Mouse (Mus musculus) left cerebral cortex, adult 2 months (tissue): Measurements from ENCODE around the gene Lbr. TPM values are rescaled to one million over a fixed set of nuclear protein-coding genes. Genes with fewer than 3 reads are reported as not detected.
A peak's percentile ranks its signal among the peaks of the same experiment; 100 is the strongest.

Experiments used
- DNase-seq, 2 experiments: peaks; one replicate each; pipeline ENCODE4 v3.0.0; 2021 to 2022; ENCODE audit warnings: low spot score in 2 of 2, mixed read lengths in 1 of 2; ENCODE audit errors: extremely low spot score in 1 of 2
- H3K27ac ChIP-seq: fragments of 200-600 bp; 2 replicates; pipeline ENCODE4 v1.8.1; 2022
- H3K4me3 ChIP-seq: fragments of 200-600 bp; 2 replicates; pipeline ENCODE4 v1.8.1; 2022
- CTCF ChIP-seq: fragments of 200-600 bp; IDR thresholded peaks from 2 replicates; pipeline ENCODE4 v1.8.1; 2022; ENCODE audit warnings: antibody characterized with exemption, mild to moderate bottlenecking, moderate library complexity
- intact Hi-C: fragments of 180-260 bp; cut with DNase I; formaldehyde crosslinking; loops from one replicate; pipeline ENCODE4 v1.15.1; 2025
- total RNA-seq, 2 experiments: library from RNA; stranded (reverse); gene quantifications; 2 replicates each; pipeline ENCODE4 v1.2.3; 2021

Gene Lbr
- total RNA-seq, 2 experiments from 2014 or later, result 12.6 to 15.9 TPM

DNA sequence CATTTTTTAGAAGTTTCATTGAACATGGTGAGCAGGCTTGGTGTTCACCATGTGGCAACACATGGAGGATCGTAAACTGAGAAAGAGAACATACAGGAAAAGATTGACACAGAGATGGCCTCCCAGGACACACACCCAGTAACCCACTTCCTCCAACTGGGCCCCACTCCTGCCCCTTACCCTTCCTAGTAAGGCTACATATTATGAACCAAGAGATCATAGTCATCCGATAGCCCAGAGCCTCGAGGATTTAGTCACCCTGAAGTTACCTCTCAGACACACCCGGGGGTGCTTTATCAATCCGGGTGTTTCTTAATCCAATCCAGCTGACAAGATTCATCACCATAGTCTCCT lies 23.0 kb upstream of the Lbr start:
- Histone ChIP-seq H3K27ac (no peak overlapping the region), H3K4me3 (no peak overlapping the region)
- TF ChIP-seq CTCF, result no peak
- DNase-seq, result no peak
- intact Hi-C loops, result no loop called here

DNA sequence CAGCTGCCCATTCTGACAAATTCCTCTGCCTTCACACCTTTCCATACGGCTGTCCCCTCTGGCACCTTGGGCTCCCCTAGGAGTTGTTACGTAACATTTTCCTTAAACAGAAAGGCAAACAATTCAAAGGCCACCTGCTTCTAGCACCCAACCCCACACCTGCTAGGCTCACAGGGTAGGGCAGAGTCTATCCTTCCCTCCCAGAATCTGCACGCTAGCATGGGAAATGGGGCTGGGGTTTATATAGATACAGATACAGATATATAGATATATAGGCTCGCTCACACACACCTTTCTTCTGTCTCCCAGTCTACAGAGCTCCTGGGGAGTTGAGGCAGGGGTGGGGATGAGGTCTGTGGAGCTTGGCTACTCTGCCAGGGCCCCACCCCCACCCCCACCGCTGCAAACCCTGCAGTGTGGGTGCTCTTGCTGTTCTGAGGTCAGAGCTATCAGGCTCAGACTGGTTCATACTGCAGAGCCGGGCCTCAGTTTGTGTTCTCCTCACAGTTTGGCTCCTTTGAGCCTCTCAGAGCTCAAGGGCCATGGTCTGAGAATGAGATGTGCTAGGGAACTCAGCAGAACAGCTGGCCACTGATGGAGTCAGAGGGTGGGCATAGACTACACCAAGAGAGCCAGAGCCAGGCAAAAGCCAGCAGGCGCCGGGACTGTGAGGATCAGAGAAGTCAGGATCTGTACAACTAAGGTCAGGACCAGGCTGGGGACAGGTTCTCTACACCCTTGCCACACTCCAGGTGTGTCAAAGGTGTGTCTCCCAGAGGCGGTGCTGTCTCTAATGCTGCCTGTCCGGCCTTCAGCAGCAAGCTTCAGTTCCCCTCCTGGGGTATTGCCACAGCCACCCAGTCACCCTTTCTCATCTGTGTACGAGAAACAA lies 22.4 kb upstream of the Lbr start:
- no peak for DNase-seq
- no peak overlapping the region for H3K4me3 ChIP-seq
- intact Hi-C loops, result no loop called here
- no peak overlapping the region for H3K27ac ChIP-seq
- no peak for TF ChIP-seq CTCF

DNA sequence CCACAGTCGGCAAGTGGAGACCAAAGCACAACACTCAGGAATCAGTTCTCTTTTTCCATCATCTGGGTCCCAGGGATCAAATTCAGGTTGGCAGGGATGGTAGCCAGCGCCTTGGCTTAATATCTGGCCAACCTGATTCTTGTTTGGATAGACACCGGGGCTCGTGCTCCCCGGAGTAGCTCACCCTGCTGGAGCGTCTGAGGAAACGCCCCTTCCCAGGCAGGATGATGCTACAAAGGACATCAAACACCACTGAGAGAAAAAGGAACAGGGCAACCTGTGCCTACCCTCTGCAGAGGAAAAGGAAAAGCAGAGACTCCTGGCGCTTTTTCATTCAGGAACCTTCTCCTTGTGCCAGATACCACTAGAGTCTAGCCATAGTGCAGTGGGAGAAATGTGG lies 20.6 kb upstream of the Lbr start:
- intact Hi-C loops, result no loop called here
- DNase-seq, result no peak
- Histone ChIP-seq H3K27ac (no peak overlapping the region), H3K4me3 (no peak overlapping the region)
- TF ChIP-seq CTCF, result no peak

DNA sequence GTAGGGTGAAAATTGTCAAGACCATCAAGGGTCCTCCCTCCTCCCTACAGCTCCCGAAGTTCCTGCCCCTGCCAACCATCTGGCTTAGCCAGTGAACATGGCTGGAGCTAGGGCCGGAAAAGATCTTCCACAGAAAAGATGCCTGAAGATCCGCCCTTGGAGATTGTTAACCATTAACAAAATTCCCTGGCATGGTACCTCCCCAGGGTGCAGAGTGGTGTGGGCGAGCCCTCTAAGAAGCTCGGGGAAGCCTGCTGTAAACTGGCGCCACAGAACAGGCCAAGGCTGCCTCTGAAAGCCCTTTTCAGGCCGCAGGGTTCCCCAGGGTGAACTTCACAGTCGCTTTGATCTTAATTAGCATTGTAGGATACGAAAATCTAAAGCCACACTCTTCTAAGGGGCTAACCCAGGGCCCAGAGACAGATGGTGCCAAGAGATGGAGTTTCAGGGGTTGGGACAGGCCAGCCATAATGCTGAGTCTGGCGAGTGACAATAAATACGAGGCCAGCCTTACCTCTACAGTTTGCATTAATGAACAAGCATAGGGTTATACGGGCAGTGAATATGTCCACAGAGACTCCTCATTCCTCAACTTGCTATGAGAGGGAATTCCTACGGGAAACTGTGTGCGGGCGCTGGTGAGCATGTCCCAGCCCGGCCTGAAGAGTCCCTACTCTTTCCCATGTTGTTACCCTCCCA lies 20.0 kb upstream of the Lbr start:
- H3K4me3 ChIP-seq, result no peak overlapping the region
- H3K27ac ChIP-seq, result no peak overlapping the region
- DNase-seq, result no peak
- intact Hi-C loops, result no loop called here
- no peak for TF ChIP-seq CTCF

DNA sequence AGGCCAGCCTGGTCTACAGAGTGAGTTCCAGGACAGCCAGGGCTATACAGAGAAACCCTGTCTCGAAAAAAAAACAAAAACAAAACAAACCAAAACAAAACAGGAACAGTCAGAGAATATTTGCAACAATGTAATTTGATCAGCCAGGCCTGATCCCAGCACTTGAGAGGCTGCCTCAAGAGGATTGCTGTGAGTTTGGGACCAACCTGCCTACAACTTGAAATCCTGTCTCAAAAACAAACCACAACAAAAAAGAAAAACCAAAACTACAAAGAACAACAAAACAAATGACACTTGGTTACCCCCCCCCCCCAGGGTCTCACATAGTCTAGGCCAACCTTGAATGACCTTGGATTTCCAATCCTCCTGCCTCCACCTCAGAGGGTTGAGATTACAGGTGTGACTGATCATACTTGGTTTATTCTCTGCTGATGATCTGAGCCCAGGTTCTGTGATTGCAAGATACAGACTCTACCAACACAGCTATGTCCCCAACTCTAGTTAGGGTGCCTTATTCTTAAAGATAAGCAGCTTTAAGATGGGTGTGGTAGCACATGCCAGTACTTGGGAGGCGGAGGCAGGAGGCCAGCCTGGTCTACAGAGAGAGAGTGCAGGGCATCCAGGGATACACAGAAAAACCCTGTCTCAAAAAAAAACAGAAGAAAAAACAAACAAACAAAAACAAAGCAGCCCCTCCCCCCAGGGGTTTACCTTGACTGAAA lies 18.5 kb upstream of the Lbr start:
- Histone ChIP-seq H3K4me3 (no peak overlapping the region), H3K27ac (no peak overlapping the region)
- DNase-seq, result no peak
- intact Hi-C loops, result no loop called here
- TF ChIP-seq CTCF, result no peak

DNA sequence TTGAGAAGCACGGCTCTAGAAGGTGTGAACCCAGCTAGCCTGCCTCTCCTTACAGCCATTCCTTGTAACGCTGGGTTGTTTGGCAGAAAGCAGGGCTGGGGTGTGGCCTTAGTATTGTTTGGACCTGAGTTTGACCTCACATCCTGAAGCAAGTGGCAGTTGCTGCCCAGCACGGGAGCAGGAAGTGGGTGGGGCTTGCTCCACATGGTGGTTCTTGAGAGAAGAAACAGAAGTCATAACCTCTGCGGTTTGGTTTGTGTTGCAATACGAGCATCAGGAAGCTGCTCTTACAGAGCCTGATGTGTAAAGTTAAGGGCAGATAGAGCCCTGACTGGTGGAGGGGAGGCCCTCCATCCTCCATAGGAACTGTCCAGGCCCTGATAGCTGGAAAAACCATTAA lies 17.8 kb upstream of the Lbr start:
- H3K27ac ChIP-seq, result no peak overlapping the region
- intact Hi-C loops, result no loop called here
- DNase-seq, result no peak
- TF ChIP-seq CTCF, result no peak
- no peak overlapping the region for H3K4me3 ChIP-seq

DNA sequence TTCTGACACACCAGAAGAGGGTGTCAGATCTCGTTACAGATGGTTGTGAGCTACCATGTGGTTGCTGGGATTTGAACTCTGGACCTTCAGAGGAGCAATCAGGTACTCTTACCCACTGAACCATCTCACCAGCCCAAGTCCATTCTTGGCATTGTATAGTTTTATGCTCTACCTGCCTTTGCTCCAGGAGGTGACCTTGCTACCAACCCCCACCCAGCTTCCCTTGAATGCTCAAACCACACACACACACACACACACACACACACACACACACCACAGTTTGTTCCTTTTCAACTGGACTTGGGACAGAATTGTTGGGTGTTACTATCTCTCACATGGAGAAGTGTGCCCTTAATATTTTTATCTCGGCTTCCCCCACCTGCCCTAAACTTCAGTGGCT lies 13.5 kb upstream of the Lbr start:
- Histone ChIP-seq H3K27ac (no peak overlapping the region), H3K4me3 (no peak overlapping the region)
- TF ChIP-seq CTCF, result no peak
- no peak for DNase-seq
- intact Hi-C loops, result no loop called here

DNA sequence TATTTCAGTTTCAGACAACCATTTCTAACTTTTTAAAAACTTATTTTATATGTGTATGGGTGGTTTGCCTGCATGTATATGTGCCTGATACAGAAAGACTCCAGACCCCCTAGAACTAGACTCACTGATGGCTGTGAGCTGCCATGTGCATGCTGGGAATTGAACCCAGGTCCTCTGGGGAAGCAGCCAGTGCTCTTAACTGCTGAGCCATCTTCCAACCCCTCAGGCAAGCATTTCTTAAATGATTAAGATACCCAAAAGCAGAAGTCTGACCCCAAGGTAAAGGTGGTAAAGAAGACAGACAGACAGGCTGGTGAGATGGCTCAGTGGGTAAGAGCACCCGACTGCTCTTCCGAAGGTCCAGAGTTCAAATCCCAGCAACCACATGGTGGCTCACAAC lies 12.0 kb upstream of the Lbr start:
- intact Hi-C loops, result no loop called here
- TF ChIP-seq CTCF, result no peak
- Histone ChIP-seq H3K27ac (no peak overlapping the region), H3K4me3 (no peak overlapping the region)
- no peak for DNase-seq

DNA sequence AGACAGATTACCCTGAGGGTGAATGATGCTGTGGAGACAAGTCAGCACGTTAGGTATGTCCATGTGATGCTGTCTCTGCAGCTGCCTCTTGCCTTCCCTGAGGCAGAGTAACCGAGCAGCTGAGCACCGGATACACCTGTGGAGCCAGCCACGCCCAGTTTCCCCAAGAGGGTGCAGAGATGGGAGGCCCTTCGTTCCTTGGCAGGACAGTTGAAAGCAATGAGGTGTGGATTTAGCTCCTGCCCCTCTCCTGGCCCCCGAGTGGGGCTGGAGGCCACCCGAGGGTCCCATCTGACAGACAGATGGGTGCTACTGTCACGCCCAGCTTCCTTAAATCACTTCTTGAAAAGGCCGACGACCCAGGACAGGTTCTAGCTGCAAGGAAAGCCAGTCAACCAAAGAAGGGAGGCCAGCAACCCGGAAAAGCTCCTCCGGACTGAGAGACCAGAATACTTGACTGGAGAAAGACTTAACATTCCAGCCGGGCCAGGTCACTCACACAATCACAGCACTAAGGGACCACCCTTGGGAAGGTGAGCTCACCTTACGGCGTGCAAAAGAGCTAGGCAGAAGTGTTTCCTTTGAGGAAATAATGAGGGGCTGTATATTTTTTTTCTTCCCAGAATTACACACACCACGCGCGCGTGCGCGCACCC lies 10.4 kb upstream of the Lbr start:
- no peak overlapping the region for H3K4me3 ChIP-seq
- TF ChIP-seq CTCF, result no peak
- no peak overlapping the region for H3K27ac ChIP-seq
- intact Hi-C loops, result no loop called here
- no peak for DNase-seq

DNA sequence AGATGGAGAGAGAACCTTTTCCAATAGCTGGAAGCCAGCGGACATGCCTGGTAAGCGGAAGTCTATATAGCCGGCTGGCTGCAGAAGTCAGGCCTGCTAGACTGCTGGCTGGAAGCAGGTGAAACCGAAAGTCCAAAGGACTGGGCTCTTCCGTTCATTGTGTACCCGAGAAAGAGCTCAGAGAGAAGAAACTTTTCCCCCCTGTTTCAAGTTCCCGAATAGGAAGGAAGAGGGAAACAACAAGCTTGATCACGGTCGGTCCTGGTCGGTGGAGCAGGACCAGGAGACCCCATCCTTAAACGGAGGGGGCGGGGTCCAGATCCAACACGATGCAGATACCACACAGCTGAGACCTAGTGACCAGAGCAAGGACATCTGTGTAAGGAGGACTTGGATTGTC lies 9.6 kb upstream of the Lbr start:
- Histone ChIP-seq H3K27ac (no peak overlapping the region), H3K4me3 (no peak overlapping the region)
- intact Hi-C loops, result no loop called here
- TF ChIP-seq CTCF, result no peak
- DNase-seq, result no peak

DNA sequence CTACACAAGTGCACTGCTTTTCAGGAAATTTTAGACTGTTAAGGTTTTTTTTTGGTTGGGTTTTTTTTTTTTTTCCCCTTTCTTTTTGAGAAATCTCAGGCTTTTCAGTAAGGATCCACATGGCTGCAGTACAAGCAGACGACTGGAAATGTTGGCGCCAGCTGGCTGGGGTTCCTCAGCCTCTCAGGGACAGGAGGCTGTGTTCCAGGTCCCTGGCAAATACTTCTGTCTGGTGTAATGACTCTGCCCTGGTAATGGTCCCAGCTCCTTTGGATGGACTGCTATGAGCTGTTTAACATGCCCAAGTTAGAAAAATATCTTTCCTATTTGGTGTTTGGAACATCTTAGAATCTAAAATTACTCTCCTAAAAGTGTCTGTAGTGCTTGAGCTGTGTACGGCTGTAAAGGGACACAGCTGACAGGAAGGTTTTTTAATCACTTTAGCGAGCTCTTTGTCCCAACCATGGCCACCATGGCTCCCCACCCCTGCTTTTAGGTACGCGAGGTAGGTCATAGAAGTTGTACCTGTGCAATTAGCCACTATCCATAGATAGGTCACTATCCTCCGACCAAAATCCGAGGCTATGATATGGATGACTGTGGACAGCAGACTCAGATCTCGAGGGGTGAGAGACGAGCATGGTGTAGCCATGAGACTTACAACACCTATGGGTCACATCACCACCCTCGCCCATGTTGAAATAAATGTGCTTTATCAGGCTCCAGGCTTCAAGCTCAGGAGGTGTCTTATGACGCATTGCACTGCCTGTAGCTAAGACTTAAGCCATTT lies 8.9 kb upstream of the Lbr start:
- no peak overlapping the region for H3K4me3 ChIP-seq
- intact Hi-C loops, result no loop called here
- TF ChIP-seq CTCF, result no peak
- peak; percentile 26 to 36 for DNase-seq
- no peak overlapping the region for H3K27ac ChIP-seq
